Comparison of ENCODE assay signal across 9 mouse cellular contexts in genomic region chr8:79339555-79339954, GRCm38 (mm10). TPM values are rescaled to one million over a fixed set of nuclear protein-coding genes. Genes with fewer than 3 reads are reported as not detected.
A peak's percentile ranks its signal among the peaks of the same experiment; 100 is the strongest.
DNase-seq lines count a peak whose midpoint lies in the region; ATAC-seq and TF ChIP-seq lines count a peak whose summit lies in the region.
"Had no signal": no experiment of that assay in that cellular context is flagged by ENCODE, and none has a peak within 500 bp of the region (broad histone marks: within the 10 kb centered on the region; RNA-seq: fewer than 3 reads in every experiment).

No protein-coding gene starts in this region.

- peak; percentile 45 to 61 for DNase-seq in heart, adult 2 months
- no peak for DNase-seq in heart, postnatal 25 days (ENCODE audit: low spot score)
- peak; percentile 49 for DNase-seq in 416B (ENCODE audit: low read depth)
- no peak for DNase-seq in frontal cortex, postnatal 25 days (ENCODE audit: low spot score in 2 of 2)

- ATAC-seq in granulocyte monocyte progenitor cell, adult 5-6 weeks (replicated peaks; ENCODE audit: poor library complexity, severe bottlenecking): peak; percentile 61
- peak; percentile 87 for ATAC-seq in megakaryocyte-erythroid progenitor cell, adult 5-6 weeks (replicated peaks; ENCODE audit: low FRiP score, low TSS enrichment, poor library complexity, severe bottlenecking)
- ATAC-seq in monocyte, adult 5-6 weeks (replicated peaks; ENCODE audit: insufficient number of reproducible peaks, low FRiP score, low TSS enrichment, poor library complexity, severe bottlenecking): no peak

- 0 out of 2 replicates have a peak, but pooled peaks have one; percentile 50 for TF ChIP-seq EP300 in heart, adult 2 months (IDR thresholded peaks at IDR 0.05; ENCODE audit: insufficient read depth, low read depth, low read length)

- no peak for TF ChIP-seq POLR2A in heart, adult 2 months (IDR thresholded peaks at IDR 0.05; ENCODE audit: insufficient read depth, low read depth, low read length)

- H3K4me3 ChIP-seq in heart, adult 2 months: no peak overlapping the region
- no peak overlapping the region for H3K4me3 ChIP-seq in E14TG2a.4 (replicated peaks; ENCODE audit: low read length)
- H3K4me3 ChIP-seq: stomach, embryonic 15.5 days had no signal

- H3K27ac ChIP-seq in heart, adult 2 months: no peak overlapping the region
- H3K27ac ChIP-seq: stomach, embryonic 15.5 days had no signal

- H3K36me3 ChIP-seq in heart, adult 2 months (ENCODE audit: control insufficient read depth, insufficient read depth, low read length): peaks cover 5% of the 10 kb centered on the region
- H3K36me3 ChIP-seq in E14TG2a.4 (ENCODE audit: insufficient read depth, low read length): peaks cover 40% of the 10 kb centered on the region

- H3K4me1 ChIP-seq in heart, adult 2 months (ENCODE audit: control insufficient read depth, insufficient read depth, low read length): peaks cover 3% of the 10 kb centered on the region; the same call in 1 of the 2 replicates
- H3K4me1 ChIP-seq in E14TG2a.4 (replicated peaks; ENCODE audit: low read depth, low read length): no peaks in the 10 kb centered on the region

- 59% methylated on average over 9 of the region's 9 CpGs for WGBS in heart, adult 2 months

- no peaks in the 10 kb centered on the region for H3K79me2 ChIP-seq in heart, adult 2 months (replicated peaks; ENCODE audit: control insufficient read depth, insufficient read depth, low read length)

- H3K27me3 ChIP-seq in heart, adult 2 months (ENCODE audit: control insufficient read depth, insufficient read depth, low read length): no peaks in the 10 kb centered on the region
- H3K27me3 ChIP-seq in E14TG2a.4 (ENCODE audit: insufficient read depth, low read length): no peaks in the 10 kb centered on the region
- H3K27me3 ChIP-seq: stomach, embryonic 15.5 days had no signal

- no peak overlapping the region for H3K9ac ChIP-seq in heart, adult 2 months (ENCODE audit: low read depth, low read length)
- H3K9ac ChIP-seq: stomach, embryonic 15.5 days had no signal

- peak; percentile 83 for TF ChIP-seq CTCF in heart, adult 2 months (IDR thresholded peaks at IDR 0.05)
- peak; percentile 51 for TF ChIP-seq CTCF in E14TG2a.4 (conservative IDR thresholded peaks at IDR 0.05; ENCODE audit: low read length)

- intact Hi-C loops in heart, adult 2 months (cut with DNase I): loop anchor here (2.0 kb wide), 1 partner anchor 59 kb away; the partner anchor contains the start of gene Smad1
- intact Hi-C loops in heart, postnatal 25 days (cut with DNase I): loop anchor here (2.0 to 5.0 kb wide), 3 partner anchors 42 to 245 kb away; no protein-coding TSS in a partner anchor

- no peaks in the 10 kb centered on the region for H3K9me3 ChIP-seq in E14TG2a.4 (ENCODE audit: low read length)
- H3K9me3 ChIP-seq: stomach, embryonic 15.5 days had no signal

RNA-seq across cellular contexts. Expression of gene Mmaa, which starts 44.8 kb away (rescaled TPM):
- 10 to 100 TPM; 44.0 to 45.9 TPM for total RNA-seq in heart, adult 2 months (2021)
- 15.3 and 28.0 TPM in 2 replicates for polyA plus RNA-seq in heart, adult 2 months (2012; rRNA removed)
- total RNA-seq in heart, postnatal 25 days (2021): 10 to 100 TPM; 37.7 to 41.2 TPM
- total RNA-seq in granulocyte monocyte progenitor cell, adult 5-6 weeks (2014; fragmentation: Nextera tagmentation): 2.0 and 2.5 TPM in 2 replicates
- 3.6 and 7.0 TPM in 2 replicates for total RNA-seq in granulocyte monocyte progenitor cell, adult 5-6 weeks (2017)
- 4.3 and 9.3 TPM in 2 replicates for total RNA-seq in megakaryocyte-erythroid progenitor cell, adult 5-6 weeks (2014; fragmentation: Nextera tagmentation)
- total RNA-seq in megakaryocyte-erythroid progenitor cell, adult 5-6 weeks (2017): 10.4 and 10.7 TPM in 2 replicates
- total RNA-seq in monocyte, adult 5-6 weeks (2017): 3.2 to 10.5 TPM (median 7.1 TPM) in 3 replicates

RNA-seq across cellular contexts. Expression of gene Smad1, which starts 59.8 kb away (rescaled TPM):
- total RNA-seq in heart, adult 2 months (2021): 10 to 100 TPM; 12.7 to 14.0 TPM
- 18.0 and 18.7 TPM in 2 replicates for polyA plus RNA-seq in heart, adult 2 months (2012; rRNA removed)
- 10 to 100 TPM; 14.5 to 16.3 TPM for total RNA-seq in heart, postnatal 25 days (2021)
- total RNA-seq in granulocyte monocyte progenitor cell, adult 5-6 weeks (2014; fragmentation: Nextera tagmentation): 13.7 and 18.2 TPM in 2 replicates
- total RNA-seq in granulocyte monocyte progenitor cell, adult 5-6 weeks (2017): 16.4 and 17.3 TPM in 2 replicates
- total RNA-seq in megakaryocyte-erythroid progenitor cell, adult 5-6 weeks (2014; fragmentation: Nextera tagmentation): 4.2 and 5.1 TPM in 2 replicates
- total RNA-seq in megakaryocyte-erythroid progenitor cell, adult 5-6 weeks (2017): 1.8 and 8.9 TPM in 2 replicates
- total RNA-seq in monocyte, adult 5-6 weeks (2017): 20.4 to 33.2 TPM (median 21.8 TPM) in 3 replicates

Comparison
In these comparisons a context has a peak if more than half of its experiments do, and no peak if none do; other contexts are left out.
1. DNase-seq: peak in heart, adult 2 months (2 of 2) and 416B (single experiment); none in heart, postnatal 25 days (single experiment) and frontal cortex, postnatal 25 days (0 of 2).